Mouse (Mus musculus): Measurements from ENCODE around the gene Ptpa.

The Ptpa gene

DNA sequence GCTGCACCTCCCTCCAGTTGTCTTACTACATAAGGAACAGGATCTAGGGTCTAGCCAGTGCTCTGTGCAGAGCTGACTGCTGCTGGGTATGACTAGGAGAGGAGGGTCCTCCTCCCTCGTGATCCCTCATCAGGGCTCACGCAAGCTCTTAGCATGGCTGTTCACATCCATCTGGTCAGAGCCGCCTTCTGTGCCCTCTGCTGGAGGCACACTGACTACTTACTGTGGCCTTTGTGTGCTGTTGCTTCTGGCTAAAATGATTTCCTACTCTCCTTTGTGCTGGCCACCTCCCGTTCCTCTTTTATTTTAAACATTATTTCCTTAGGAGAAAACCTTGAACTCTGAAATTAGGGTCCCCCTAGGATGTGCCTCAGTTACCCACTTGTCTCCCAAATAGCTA lies 21.0 kb downstream of the Ptpa start:
- DNase-seq (ENCODE audit: low spot score), result no peak

DNA sequence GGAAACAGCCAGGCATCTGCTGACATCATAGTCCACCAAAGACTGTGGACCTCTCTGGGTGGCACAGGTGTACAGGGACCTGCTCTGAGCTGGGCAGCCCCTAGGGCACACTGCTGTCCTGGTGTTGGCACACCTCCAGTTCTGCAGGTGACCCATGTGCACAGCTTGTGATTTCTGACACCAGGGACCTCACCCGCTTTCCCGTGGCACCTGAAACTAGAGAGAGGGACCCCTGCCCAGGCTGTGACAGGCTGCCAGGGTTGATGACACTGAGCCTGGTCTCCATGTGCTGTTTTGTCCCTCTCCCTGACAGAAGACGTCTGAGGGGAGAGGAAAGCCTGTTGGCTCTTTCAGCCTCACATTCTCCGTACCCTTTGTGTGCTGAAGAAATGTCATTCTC lies 22.0 kb downstream of the Ptpa start:
- no peak for DNase-seq (ENCODE audit: low spot score)

DNA sequence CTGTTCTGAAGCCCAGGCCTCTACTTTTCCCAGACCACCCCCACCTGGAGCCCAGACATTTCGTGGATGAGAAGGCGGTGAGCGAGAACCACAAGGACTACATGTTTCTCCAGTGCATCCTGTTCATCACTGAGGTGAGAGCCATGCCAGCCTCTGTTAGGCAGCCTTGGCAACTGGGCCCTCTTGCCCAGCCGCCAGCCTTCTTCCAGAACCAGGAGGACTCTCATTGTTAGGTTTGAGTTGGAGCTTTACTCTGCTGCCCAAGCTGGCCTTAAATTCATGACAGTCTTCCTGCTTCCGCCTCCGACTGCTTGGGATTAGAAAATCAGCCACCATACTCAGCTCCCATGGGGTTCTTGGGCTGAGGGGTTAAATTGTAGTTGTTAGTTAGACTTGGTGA lies 23.8 kb downstream of the Ptpa start:
- no peak for DNase-seq (ENCODE audit: low spot score)

DNA sequence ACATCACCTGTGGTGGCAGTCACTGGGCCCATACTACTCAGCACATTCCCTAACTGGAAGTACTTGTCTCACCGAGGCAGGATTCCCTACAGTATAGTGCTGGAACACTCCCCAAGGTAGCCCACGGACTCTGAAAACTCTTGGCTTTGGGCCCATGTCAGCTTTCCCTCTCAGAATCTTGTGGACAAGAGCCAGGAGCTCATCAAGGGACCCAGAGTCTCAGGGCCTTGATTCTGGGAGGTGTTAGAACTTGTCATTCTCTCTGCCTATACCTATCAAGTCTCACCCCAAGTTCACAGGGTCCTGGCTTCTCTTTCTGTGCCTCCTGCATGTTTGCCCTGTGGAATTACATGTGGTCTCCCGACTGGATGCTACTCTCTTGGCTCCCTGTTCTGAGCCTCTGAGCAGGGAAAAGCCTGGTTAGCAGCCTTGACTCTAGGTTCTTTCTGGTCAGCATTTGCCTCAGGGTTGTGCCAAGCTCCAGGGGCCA lies 24.4 kb downstream of the Ptpa start:
- no peak for DNase-seq (ENCODE audit: low spot score)

DNA sequence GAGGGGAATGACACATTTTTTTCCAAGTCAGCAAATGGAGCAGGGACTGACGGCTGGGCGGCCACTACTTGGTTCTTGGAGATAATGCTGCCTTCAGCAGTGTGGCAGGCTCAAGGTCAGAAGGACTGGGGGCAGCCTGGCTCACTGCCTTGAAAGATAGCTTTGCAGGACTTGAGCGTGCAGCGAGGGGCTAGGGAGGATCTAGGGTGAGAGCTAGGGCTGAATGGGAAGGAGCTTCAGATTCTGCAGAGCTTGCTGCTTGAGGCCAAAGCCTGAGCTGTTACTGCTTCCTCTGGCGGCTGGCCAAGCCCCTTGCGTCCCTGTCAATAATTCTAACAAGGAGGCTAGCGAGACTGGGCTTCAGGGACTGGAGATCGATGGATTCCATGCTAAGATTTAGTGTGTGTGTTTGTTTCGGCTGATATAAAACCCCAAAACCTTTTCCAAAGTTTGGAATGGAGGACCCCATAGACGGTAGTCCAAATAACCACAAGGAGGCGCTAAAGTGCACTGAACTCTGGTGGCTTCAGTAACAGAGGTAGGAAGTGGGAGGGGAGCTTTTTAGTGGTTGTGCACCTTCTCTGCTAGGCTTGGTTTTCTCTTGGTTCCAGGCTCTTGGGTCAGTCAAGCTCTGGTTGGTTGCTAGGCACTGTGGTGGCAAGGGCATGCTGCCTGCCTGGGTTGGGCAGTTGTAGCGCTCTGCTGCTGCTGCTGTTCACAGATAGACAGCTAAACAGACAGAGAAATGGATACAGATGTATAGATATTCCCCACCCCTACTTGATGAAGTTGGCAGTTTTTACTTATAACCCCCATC lies 25.1 kb downstream of the Ptpa start:
- DNase-seq (ENCODE audit: low spot score), result peak; percentile 89

DNA sequence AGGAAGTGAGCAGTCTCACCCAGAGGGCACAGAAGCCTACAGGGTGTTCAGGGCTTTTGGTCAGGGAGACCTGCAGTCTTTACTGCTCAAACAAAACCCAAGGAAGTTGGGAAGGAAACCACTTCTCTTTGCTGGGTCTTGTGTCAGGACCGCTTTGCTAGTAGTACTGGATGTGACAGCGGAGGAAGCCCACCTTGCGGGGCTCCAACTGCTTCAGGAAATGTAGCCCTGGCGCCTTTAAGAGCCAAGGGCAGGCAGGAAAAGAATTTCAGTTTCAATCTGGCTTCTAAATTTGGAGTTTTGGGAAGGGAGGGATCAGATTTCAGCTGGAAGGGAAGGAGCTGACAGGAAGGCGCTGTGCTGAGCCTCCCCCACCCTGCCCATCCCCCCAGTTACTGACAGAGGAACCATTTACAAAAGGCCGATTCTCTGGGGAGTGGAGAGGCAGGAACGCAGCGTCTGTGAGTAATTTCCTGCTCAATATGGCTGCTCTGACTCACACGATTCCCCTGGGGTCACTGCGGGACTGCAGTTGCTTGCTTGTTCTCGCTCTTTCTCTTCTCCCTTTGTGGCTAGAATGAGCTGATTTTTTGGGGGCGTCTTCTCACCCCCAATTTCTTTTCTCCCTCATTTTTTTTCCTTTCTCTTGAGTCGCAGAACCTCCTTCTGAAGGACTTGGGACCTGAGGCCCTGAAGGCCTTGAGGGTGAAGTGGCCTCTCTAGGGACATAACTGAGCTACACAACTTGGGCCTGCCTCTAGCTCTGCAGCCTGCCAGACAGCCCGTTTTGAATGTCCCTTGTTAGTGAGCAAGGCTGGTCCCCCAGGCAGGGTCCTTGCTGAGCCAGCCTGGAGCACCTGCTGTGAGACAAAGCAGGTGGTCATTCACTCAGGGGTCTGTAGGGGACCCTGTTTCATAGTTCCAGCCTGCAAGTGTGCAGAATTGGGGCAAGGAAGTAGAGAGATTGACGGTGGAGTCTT lies 26.0 kb downstream of the Ptpa start:
- DNase-seq (ENCODE audit: low spot score), result peak; percentile 89

DNA sequence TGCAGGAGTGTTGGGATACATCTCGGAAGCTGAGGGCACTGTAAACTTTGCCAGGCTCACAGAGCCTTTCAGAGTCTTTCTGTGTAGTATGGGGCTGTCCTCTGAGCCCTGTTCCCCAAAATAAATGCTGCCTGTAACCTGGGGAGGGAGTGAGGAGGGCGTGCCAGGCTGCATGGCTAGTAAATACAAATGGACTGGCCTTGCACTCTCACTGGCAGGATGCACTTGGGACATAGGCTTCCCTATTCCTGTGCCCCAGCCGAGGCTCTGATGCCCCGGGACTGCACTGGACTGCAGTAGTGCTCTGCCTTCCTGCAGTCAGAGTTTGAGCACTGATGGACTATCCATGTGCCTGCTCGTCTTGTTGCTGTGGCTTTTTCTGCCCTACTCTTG lies 26.7 kb downstream of the Ptpa start:
- no peak for DNase-seq (ENCODE audit: low spot score)

DNA sequence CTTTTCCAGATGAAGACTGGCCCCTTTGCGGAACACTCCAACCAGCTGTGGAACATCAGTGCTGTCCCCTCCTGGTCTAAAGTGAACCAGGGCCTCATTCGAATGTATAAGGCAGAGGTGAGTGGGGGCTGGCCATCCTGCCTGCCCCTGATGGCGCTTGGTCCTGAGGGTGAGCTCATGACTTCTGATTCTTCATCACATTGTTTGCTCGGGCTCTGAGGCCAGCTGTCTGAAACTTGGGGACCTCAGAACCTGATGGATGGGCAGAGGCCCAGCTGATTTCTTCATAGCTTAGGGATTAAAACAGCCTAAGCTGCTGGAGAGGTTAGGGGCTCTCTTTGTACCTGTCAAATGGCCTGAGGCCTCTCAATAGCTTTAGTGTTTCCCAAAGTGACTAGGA lies 27.4 kb downstream of the Ptpa start:
- DNase-seq (ENCODE audit: low spot score), result no peak

DNA sequence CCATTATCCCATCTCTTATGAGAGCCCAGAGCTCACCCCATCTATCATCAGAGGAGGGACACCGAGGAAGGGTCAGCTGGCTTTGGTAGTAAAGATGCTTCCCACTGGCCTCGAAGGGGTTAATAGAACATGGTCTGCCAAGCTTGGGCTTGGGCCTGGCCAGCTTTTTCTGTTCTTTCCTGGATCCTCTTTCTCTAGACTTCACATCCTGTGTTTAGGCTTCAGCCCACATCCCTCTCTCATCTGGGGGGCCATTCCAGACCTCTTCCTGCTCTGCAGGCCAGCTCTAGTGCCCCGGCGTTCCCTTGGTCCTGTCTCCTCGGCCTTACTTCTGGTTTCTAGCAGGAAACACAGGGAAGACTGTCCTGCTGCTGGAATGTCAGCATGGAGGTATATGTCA lies 28.2 kb downstream of the Ptpa start:
- no peak for DNase-seq (ENCODE audit: low spot score)

DNA sequence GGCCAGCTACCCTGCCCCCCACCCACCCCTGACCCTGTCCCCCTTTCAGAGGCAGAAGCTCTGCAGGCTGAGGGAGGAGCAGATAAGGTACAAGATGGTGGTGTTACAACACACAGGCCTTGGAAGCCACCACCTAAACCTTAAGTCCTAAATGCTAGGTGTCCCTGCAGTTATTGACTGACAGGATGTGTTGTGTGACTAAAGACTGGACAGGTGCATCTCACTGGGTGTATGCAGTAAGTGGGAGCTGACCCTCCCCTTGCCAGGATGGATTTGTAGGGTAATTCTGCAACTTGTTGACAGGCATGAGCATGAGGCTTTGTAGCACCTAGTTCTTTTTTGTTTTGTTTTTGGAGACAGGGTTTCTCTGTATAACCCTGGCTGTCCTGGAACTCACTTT lies 28.6 kb downstream of the Ptpa start:
- no peak for DNase-seq (ENCODE audit: low spot score)

DNA sequence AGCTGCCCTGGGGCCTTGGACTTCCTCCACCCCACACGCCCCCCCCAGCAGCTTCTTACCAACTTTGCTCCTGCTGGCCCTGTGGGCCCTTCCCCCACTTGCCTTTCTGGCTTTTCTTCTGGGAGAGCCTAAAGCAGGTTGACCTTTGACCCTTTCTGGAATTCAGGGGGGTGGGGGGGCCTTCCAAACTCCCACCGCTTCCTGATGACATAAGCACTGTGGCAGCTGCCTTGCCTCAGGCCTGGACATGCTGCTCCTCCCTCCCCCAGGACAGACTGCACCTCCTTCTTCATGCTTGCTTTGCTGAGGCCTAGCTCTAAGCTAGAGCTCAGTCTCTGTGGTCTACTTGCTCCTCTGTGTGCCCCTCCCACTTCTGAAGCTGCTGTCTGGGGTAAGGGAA lies 29.5 kb downstream of the Ptpa start:
- DNase-seq (ENCODE audit: low spot score), result no peak

DNA sequence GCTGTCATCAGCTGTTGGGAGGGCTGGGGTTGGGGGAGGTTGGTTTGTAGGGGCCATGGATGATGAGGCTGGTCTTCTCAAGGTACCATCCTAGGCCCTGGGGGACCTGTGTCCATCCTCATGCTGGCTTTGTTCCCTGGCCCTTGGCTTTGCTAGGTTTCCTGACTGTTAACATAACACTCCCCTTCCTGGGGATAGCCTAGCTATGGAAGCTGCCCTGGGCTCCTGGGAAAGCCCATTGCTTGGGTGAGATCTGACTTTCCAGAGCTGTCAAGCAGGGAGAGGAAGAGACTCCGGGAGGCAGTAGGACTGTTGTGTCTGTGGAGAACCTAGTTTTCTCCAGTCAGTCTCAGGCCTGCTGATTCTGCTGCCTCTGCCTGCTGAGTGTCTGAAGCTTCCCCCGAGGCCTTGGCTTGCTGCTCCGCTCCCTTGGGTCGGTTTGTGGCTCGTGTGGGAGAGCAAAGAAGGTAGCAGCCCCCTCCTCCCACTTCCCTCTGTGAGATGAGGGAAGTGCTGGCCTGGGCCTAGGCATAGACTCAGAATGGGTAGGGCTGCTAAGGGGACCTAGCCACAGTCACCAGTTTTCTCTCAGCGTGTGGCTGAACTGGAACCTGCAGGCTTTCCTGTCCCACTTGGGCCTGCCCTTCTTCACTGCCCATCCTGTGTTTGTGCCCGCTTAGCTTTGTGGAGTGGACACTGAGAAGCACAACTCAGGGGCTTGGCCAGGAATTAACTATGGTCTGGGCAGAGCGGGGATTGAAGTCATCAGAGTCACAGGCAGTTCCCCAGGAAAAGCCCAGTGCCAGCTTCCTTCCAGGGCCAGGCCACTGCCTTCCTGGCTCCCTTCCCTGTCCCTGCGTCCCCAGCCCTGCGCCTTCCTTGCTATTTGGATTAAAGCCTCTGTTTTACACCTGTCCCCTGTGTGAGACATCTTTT lies 31.3 kb downstream of the Ptpa start:
- peak; percentile 74 for DNase-seq (ENCODE audit: low spot score)

DNA sequence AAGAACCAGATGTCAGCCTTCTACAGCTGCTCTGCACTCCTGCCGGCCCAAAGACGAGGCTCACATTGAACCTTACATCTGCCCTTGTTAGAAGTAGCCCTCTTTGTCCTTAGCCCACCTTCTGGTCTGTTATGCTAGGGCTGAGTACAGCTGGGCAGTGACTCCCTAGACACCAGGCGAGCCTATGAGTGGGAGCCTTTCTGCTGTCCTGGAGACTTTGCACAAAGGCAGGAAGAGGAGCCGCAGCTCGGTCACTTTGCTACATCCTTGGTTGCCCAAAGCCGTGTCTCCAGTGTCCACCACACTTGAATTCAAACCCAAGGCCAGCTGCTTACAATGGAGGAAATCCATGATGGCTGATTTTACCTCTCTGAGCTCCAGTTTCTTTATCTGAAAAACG lies 32.5 kb downstream of the Ptpa start:
- DNase-seq (ENCODE audit: low spot score), result no peak

DNA sequence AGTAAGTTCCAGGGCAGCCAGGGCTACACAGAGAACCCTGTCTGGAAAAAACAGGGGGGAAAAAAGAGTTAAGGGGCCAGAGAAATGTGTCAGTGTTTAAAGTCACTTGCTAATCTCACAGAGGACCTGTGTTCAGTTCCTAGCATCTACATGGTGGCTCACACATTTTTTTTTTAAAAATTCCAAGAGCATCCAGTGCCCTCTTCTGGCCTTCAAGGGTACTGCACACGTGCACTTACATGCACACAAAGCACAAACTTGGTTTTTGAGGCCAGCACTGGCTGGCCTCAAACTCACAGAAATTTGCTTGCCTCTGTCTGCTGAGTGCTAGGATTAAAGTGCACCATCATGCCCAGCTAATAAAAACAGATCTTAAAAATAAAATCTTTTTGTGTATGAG lies 34.7 kb downstream of the Ptpa start:
- no peak for DNase-seq (ENCODE audit: low spot score)

DNA sequence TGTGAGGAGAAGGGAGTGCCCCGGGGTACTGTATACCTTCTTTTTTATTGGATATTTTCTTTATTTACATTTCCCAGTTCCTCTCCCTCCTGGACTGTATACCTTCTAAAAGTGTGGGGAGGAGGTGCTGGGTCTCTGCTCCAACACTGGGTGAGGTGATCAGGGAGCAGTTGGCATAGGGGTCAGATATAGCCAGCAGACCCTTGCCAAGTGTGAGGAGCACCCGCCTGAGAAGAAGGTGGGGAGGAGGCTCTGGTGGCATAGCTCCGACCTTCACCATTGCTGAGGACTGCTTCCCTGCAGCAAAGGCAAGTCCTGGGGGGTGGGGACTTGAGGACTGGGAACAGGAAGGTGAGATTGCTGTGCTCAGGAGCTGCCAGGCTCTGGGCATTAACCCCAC lies 35.7 kb downstream of the Ptpa start:
- no peak for DNase-seq (ENCODE audit: low spot score)

DNA sequence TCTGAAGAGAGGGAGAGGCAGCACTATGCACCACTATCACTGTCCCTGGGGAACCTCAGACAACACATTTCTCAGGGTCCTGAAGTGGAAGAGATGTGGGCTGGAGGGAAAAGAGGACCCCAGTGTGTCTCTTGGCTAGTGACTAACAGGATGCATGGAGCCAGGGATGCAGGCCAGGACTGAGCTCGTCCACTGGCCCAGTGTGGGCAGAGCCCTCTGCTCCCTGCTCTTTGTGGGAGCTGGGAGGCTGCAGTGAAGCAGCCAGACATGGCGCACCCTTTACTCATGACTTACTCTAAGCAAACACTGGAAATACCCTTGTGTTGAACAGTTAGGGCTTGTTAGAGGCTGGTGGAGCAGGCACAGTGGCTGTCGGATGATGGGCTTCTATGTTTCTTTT lies 37.7 kb downstream of the Ptpa start:
- DNase-seq (ENCODE audit: low spot score), result no peak

DNA sequence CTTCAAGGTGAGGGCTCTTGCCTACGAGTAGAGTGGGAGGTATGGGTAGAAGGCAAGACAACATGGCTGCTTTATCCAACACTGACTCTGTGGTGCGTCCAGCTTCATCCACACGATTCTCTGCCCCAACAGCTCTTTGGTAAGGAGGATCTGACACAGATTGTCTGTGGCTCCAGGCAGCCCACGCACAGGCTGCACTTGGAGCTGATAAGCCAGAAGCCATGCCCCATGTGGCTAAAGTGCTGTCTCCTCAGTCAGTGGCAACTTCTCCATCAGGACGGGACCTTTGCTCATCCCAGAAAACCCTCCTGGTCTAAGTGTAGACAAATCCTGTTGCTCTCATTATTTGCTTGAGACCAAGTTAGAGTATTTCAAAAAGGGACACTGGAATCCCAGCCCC lies 38.7 kb downstream of the Ptpa start:
- no peak for DNase-seq (ENCODE audit: low spot score)

DNA sequence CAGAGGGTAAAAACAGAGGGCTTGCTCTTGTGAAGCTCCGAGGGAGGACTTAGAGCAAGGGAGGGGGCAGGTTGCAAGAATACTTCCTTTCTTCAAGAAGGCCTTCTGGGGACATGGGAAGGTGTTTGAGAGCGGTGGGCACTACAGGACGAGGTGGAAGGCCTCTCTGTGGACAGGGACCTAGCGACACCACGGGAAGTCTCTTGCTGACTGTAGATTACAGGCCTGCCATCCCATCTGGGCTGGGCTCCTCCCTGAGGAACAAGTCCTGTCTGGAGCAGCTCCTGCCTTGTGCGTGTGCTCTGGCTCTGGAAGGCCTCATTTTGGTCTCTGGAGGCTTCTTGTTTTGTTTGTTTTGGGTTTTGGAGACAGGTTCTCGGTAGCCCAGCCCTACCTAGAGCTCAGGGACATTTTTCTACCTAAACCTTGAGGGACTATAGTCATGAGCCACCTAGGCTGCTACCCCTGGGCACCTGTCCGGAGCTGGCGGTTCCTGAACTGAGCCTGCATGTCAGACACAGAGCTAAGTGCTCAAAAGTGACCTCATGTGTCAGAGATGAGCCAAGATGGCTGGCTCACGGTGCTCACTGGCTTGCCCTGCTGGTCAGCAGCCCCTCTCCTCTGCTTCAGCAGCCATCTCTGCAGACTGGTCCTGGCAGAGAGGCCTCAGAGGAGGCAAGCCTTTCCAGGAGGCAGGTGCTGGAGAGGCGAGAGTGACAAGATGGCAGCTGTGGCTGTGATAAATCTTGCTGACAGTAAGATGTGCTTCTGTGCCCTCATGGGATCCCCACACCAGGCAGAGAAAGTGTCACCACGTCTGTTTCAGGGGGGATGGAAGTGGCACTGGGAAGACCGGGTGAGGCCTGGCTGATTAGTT lies 40.5 kb downstream of the Ptpa start:
- no peak for DNase-seq (ENCODE audit: low spot score)

DNA sequence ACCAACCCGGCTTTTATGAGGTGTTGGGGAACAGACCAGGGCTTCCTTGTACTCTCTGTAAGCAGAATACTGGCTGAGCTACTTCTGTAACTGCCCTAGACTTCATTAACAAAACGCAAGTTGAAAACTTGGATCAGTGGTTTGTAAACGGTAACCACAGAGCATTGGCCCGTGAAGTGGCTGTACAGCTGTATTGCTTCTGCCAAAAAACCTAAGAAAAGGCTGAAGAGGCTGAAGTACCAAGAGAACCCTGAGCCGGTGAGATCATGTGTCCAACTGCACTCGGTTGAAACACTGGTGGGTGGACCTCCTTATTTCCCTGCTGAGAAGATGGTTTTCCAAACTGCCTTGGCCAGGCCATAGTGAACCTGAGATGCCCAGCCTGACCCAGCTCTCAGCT lies 42.5 kb downstream of the Ptpa start:
- no peak for DNase-seq (ENCODE audit: low spot score)

DNA sequence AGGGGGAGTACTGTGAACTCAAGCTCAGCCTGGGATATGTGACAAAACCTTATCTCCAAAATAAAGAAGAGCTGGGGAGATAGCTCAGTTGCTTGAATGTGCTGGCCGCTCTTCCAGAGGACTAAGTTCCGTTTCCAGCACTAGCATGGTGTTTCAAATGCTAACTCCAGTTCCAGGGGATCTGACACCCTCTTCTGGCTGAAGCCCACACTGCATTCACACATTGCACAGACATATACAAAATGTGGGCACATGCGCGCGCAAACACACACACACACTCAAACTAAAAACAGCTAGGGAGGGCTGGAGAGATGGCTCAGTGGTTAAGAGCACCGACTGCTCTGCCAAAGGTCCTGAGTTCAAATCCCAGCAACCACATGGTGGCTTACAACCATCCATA lies 43.4 kb downstream of the Ptpa start:
- no peak for DNase-seq (ENCODE audit: low spot score)

DNA sequence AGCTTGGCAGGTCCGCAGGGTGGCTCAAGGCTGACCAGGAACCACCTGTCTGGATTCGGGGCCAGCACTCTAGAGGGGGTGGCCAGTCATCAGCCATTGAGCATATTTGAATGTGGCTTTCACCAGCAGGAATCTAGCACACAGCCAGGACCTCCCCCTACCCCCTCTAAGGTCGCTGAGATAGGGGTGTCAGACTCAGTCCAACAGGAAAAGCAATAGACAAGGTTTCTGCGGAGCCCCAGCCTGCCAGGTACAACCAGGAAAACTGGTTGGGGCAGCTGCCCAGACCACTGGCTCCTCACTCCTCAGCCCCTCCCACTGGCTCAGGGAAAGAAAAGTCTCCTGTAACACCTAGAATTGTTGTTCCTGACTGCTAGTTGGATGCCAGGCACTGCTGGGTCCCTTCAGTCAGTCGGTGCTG lies 47.5 kb downstream of the Ptpa start:
- DNase-seq (ENCODE audit: low spot score), result peak; percentile 77
